Mouse (Mus musculus): ENCODE measurements around the gene Nup35. TPM values are rescaled to one million over a fixed set of nuclear protein-coding genes. Genes with fewer than 3 reads are reported as not detected.

Gene Nup35
- 28.3 and 29.8 TPM in 2 replicates for polyA plus RNA-seq (2015; fragmentation: Nextera tagmentation; extraction: Ambion mirVana)

DNA sequence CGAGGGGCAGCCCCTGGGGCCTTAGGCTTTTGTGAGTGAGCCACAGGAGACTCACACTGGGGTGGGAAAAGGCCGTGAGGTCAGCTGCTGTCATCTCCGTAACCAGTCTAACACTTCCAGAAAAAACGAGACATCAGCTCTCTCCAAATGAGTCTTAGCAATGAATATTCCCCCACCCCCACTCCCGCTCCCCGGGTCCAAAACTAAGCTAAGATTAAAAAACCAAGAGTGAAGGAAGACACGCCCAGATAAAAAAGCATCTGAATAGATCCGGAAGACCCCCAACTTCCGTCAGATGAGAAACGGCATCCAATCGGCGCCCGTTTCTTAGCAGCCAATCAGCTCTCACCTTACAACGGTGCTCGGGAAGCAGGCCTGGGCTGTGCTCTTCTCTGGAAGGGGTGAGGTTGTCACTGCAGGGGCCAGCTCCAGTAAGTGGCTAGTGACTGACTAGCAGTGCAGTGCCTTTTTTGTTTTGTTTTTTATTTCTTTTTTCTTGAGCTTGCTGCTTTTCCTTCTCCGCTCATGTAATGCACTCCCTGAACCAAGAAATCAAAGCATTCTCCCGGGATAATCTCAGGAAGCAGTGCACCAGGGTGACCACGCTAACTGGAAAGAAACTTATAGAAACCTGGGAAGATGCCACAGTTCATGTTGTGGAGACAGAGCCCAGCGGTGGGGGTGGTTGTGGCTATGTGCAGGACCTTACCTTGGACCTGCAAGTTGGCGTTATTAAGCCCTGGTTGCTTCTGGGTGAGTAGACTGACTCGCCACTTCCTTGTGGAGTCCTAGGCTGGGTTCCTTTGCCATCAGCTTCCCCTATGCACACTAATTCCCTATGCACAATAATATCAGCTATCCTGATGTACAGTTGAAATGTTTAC, at the start of gene Nup35, which contains the start of gene Dusp19:
Nup35 (plus strand) TSS at position 383 of the 884 bp plus-strand sequence.
Dusp19 (plus strand) TSS at position 192 of the 884 bp plus-strand sequence.

DNA sequence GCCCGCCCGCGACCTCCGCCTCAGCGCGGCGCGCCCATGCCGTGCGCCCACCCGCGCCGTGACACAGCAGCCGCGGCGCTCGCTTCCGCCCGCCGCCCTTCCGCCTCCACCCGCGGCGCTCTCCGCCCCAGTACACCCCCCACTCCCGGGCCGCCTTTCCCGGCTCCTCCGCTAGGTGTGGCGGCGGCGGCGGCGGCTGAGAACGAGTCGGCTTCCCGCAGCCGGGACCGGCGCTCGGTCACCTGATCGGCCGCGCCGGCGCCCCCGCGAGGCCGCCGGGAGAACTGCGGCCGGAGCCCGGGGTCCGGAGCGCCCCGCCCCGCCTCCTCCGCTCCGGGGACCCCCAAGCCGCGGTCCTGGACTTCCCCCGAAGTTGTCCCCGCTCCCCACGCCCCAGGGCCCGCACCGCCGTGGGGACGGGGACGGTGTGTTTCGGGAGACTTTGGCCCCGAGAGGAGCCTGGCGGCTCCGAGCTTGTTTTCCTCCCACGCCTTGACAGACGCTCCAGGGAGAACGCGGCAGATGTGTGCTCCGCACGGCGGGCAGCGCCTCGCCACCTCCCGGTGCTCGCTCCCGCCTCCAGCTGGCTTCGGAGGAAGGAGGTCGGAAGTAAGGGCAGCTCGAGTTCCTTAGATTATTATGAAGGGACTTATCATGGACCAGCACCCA, 35.9 kb upstream of the Nup35 start, which contains the start of gene Nckap1:
Nckap1 (minus strand) TSS at position 338 of the 669 bp plus-strand sequence.

MicroRNAs encoded within 50 kb of the gene (microRNA counts, 519-probe panel; counts per million panel counts)
- microRNA mmu-miR-684 = 88.3 counts per million

Other genes starting within 250 kb of the Nup35 start
- 11.3 and 17.5 TPM in 2 replicates for gene Frzb, start 169.6 kb upstream of the Nup35 start, polyA plus RNA-seq (2015; fragmentation: Nextera tagmentation; extraction: Ambion mirVana)
- gene Nckap1, start 35.9 kb upstream of the Nup35 start, polyA plus RNA-seq (2015; fragmentation: Nextera tagmentation; extraction: Ambion mirVana) = 13.8 and 15.9 TPM in 2 replicates
- 7.5 and 8.2 TPM in 2 replicates for gene Dusp19, start 191 bp upstream of the Nup35 start, polyA plus RNA-seq (2015; fragmentation: Nextera tagmentation; extraction: Ambion mirVana)